Mouse (Mus musculus) heart, postnatal 0 days (tissue): ENCODE data around the gene Galnt17.

Source experiments
- CTCF ChIP-seq: IDR thresholded peaks from 2 replicates; pipeline ENCODE4 v1.5.1; 2016; ENCODE audit warnings: antibody characterized with exemption, control low read depth, low read depth
- EP300 ChIP-seq: IDR thresholded peaks from 2 replicates; pipeline ENCODE4 v1.6.1; 2016; ENCODE audit warnings: antibody characterized with exemption, low read depth

GRCm38 (mm10) chr5:130891735-130892134 is 416.6 kb downstream of the Galnt17 start:
- TF ChIP-seq CTCF, result no peak
- TF ChIP-seq EP300, result no peak
